Mouse (Mus musculus) right cerebral cortex, postnatal 25 days (tissue): ENCODE measurements around the gene Lpar3.

Source experiments
- DNase-seq: peaks from one replicate; pipeline ENCODE4 v3.0.0; 2022

Gene Lpar3

DNA sequence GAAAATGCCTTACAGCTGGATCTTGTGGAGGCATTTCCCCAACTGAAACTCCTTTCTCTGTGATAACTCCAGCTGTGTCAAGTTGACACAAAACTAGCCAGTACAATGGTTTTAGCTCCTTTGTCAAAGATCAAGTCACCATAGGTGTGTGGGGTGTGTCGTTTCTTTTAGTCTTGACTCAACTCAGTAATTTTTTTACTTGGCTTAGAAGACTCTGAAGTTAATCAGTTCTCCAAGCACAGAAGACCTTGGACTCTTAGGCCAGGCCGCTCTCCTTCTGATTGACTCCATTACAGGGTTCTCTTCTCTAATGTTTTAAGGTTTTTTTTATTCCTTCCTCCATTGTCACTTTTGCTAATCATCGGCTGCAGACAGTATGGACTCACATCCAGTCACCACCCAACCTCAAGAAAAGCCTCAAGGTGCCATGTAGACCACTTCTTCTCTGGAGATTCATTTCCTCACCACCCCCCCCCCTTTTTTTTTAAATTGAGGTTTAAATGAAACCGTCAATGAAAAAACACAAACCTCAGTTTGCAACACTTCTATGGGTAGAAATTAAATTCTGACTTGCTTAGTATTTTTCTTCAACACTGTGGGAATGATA is 9.5 kb upstream of the Lpar3 start:
- no peak for DNase-seq

DNA sequence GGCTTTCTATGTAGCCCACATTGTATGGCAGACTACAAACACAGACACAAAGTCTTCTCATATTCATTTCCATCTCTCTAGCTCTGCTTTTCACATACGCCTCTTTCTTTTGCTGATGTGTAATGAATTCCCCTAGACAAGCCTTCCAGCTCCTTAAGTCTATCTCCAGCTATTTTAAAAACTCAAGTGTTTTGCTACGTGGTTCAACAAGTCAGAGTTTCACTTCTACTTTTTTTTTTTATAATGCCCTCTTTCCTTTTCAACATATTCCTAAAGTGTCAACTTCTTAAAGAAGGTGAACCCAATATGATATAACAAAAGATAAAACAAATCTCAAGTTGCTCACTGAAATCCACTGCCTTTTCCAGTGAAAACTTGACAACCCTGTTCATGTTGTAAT is 8.8 kb upstream of the Lpar3 start:
- DNase-seq: no peak

DNA sequence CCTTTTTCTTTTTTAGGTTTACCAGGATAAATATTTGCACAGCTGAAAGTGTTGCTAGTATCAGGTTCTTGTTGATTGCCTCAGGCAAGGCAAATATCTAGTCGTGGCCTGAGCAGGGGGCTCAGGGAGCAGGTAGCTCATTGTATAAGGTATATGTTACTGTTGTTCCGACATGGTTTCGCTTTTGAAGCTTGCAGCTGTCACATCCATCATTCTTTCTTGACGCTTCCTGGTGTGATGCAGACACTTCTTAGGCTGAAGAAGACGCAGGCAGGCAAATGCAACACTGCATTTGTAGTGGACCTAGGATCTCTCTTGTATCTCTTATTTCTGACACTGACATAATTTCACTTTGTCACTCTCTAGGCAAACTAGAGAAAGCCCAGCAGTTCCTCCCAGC is 7.4 kb upstream of the Lpar3 start:
- no peak for DNase-seq

DNA sequence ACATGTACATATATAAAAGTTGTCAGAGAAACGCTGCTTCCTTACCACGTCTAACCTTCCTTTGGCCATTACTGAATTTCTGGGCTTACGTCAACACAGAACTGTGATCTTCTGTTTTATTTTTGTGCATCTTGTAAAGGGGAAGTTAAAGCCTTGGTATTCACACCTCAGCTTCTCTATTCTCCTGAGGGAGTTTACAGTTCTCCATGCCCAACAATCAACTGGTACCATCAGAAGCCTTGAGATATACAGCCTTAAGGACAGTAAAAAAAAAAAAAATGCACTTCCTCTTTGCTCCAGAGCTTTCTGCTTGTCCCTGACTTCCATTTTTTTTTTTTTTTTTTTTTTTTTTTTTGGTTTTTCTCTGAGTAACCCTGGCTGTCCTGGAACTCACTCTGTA is 4.2 kb upstream of the Lpar3 start:
- DNase-seq: no peak

DNA sequence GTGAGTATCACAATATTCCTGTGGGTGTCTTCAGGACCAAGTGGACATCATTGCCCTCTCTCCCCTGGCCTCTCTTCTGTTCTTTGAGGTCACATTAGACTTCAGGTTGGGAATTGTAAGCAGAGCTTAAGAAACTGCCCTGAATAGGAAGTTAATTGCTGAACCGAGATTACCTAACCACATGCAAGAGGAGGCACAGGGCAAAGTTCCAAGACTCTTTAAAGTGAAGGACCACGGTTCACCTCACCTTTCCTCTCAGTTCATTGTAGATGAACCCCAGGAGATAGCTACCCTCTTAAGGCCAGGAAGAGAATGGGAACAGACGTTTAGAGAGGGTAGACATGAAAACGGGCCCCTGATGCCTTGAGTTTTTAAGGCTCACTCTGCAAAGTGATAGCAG is 3.5 kb downstream of the Lpar3 start:
- no peak for DNase-seq

DNA sequence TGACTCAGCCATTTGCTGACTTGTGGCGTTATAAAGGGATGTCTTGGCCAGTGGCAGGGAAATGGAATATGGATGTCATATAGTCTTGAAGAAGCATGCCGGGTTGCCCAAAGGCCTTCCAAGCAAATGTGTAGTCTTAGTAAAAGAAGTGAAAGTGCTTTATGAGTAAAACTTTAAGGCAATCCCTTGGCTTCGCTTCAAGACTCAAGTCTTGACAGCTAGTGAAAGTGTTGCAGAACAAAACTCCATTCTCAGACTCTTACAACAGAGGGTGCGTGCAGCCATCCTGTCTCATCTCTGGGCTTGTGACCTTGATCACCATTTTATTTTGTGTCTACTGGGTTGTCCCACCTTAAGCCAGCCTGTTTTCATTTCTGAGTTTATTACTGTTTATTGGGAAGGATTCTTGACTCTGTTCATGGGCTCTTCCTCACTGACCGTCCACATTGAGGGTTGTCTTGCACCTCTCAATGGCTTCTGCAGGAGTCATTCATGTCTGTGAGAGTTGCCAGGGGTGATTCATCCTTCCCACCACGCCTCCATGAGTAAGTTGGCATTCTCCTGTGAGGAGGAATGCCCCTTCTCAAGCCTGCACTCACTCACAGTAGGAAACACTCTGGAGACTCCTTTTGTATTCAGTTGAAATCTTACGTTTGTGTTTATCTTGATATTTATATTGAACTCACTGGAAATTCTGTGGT is 4.4 kb downstream of the Lpar3 start:
- no peak for DNase-seq

DNA sequence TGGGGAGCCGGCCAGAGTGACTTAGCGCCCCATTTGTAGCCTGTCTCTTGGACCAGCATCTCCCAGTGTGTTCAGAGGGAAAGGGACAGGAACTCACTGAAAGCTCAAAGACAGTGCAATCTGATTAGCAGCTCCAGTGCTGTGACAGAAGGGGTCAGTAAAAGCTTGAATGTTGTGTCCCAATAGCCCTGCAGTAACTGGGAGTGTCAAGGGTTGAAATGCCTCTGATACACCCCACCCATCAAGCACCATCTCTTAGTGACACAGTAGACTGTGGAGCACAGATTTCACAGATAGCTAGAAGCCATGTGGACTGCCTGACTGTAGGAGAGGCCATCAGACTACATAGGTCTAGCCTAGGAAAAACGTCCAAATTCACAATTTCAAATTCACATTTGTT is 6.7 kb downstream of the Lpar3 start:
- DNase-seq: no peak

DNA sequence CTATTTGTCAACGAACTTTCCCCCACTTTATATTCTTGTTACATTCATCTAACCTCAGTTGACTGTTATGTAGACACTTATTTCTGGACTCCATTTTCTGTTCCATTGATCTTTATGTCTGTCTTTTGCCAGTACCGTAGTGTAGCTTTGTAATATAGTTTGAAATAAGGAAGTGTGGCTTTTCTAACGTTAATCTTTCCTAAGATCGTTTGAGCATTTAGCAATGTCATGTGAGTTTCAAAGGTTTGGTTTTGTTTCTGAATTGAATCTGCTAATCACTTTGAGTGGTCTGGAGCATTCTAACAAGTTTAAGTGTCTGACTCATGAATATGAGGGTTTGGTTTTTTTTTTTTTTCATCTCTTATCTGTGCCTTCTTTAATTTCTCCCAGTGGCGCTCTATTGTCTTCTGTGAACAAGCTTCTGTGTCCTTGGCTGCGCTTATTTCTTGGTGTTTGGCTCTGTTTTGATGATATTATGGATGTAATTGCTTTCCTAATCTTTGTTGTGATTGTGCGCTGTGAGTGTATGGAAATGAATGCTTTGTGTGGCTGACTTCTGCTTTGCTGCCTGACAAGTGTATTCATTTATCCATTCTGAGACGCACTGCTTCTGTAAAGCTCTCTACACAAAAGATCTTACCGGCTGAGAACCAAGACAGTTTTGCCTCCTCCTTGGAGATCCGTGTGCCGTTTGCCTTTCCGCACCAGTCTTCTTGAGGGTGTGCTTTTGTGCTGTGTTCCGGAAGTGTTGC is 8.0 kb downstream of the Lpar3 start:
- DNase-seq: no peak

DNA sequence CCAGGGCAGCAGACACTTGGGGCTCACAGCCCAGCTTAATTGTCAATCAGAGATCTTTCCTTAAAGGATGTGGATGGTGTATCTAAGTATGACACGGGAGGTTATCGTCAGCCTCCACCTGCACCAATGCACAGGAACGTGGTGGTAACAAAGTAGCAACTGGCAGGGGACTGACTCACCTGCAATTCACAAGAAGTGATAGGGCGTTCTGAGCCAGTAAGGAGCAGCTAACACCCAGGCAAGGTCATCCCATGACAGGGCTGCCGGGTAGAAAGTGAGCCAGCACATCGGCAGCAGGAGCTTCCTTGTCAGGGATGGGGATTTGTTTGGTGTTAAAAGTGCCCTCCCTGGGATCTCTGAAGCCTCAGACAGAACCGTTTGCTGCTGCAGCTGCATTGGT is 11.9 kb downstream of the Lpar3 start:
- no peak for DNase-seq

DNA sequence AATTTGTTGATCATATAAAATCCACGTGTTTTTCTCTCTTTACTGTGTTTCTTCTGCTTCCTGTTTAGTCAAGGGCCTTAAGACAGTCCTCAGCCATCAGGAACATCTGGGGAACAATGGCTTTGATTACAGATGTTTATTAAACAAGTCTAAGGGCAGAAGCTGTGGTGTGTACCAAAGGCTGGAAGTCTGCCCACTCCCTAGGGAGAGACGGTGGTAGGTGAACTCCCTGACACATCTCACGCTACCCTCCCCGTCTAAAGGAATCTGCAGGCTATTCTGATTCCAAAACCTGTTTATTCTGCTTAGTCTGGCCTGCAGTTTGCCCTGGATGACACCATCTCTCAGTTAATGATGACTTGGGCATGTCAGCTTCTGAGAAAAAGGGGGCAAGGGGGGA is 13.0 kb downstream of the Lpar3 start:
- DNase-seq: no peak

DNA sequence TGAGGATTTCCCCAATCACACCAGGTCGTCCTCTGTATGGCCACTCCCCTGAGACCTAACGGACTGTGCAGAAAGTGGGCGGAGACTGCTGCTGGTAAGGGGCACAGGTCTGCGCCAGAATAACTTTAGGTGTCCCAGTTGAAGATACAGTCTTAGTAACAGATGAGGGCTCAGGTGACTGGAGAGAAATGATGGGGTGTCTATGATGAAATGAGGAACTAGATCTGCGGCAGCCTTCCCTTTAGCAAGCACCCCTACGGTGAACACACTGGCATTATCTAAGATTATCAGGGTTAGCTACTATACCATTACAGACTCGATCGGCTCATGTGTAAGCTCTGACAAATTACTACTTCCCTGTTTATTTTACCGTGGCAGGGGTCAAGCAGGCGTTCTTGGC is 13.8 kb downstream of the Lpar3 start:
- no peak for DNase-seq

DNA sequence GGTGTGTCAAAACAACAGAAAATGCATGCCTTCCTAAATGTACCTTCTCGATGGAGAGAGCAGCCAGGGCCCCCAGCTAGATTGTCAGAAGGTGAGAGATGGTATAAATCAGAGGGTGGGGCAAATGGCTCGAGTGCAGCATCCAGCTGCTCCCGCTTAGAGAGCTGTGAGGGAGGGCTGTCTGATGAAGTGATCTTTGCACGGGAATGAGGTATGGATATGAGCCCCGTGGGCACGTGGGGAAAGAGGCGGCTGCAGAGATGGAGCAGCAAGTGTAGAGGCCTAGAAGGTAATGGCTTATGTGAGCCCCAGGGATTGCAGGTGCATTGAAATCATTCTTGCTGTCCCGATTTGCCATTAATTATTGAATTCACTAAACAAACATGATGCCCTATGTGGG is 15.5 kb downstream of the Lpar3 start:
- DNase-seq: no peak

DNA sequence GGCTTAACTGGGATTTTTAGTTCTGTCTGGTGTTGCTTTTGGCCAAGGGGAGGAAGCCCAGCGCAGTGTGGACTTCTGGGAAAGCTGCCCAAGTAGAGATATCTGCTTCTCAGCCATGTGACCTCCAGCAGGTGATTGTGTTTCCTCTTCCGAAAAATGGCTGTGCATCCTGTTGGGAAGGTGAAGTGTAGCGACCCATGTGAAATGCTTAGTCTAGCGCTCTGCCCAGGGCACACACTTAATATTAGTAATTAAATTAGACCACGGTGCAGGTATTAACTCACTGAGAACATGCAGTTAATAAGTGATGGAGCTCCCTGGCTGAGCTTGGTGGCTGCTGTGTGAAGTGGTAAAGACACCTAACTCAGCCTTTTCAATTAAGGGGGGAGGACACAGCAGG is 16.9 kb downstream of the Lpar3 start:
- DNase-seq: no peak

DNA sequence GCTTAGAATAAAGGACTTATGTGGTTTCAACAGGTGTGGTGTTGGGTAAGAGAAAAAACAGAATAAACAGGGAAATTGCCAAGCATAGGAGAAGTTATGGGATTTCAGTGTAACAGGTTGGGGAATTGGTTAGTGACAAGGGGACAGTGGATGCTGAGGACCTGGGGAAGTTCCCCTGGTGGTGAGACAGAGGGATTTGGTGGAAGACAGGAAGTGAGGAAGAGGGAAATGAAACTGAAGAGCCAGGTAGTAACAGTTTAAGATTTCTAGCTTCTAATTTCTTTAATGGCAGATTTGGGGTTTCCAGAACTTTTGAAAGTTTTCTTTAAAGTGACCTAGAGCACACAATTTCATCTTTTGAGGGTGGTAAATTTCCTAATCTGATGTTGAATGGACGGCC is 23.9 kb downstream of the Lpar3 start:
- no peak for DNase-seq

DNA sequence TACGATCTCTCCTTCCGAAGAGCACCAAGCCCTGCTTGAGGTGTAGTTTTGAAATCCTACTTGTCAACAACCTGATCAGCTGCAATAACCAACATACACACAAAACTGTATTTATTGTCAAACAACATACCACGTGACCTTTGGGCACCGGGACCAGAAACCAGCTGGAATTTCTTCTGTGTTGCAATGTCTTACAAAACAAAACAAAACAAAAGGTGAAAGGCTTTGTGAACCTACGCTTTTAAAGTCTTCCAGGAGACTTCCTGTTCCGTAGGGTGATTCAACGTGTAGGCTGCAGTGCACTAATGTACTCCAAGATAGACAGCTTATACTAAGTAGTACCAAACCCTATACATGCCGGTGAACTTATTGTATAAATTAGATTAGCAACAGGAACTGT is 25.8 kb downstream of the Lpar3 start:
- DNase-seq: no peak

DNA sequence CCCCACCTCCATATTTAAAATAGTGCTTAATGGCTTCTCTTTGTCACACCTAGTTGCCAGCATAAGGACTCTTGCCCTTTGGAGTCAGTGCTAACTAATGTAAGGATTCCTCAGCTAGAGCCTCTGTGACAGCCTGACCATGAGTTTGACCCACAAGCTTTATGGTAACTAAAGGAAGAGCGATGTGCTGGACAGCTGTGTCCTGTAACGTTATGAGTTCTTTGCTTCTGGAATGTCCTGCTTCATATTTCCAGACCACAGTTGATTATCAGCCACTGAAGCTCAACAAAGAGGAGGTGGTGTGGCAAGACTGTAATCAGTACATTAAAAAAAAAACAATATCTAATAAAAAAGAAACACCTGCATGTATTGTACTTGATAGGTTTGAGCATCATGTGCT is 26.2 kb downstream of the Lpar3 start:
- no peak for DNase-seq

DNA sequence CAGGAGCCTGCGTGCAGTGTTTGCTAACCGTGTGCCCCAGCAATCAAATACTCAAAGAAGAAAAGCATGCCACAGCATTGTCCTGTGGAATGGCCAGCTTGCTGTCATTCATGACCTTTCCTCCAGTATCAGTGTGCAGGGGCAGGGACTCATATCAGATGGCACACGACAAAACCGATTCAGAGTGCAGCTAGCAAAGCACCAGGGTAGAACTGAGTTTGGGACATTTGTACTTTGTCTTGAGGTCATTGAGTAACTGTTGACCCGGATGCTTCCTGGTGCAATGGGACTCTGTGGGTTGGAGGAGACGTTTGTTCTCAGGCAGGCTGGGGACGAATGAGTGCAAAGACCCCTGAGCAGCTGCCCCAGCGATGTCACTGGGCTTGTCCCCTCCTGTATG is 29.1 kb downstream of the Lpar3 start:
- DNase-seq: no peak

DNA sequence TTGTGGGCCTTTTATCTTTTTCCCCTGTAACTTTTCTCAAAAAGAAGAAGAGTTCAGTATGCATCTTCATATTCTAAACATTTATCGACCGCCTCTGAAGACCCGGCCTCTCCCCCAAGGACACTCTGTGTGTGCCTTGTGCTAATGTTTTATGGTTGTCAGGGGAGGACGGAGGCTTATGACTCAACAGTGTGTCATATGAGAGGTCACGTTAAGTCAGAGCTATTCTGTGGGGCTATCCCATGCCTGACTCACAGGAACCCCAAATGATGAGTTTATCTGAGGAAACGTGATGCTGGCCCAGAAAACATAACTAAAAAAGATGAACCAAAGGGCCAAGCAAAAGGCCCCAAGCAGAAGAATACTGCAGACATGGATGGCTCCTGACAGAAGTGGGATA is 31.0 kb downstream of the Lpar3 start:
- no peak for DNase-seq

DNA sequence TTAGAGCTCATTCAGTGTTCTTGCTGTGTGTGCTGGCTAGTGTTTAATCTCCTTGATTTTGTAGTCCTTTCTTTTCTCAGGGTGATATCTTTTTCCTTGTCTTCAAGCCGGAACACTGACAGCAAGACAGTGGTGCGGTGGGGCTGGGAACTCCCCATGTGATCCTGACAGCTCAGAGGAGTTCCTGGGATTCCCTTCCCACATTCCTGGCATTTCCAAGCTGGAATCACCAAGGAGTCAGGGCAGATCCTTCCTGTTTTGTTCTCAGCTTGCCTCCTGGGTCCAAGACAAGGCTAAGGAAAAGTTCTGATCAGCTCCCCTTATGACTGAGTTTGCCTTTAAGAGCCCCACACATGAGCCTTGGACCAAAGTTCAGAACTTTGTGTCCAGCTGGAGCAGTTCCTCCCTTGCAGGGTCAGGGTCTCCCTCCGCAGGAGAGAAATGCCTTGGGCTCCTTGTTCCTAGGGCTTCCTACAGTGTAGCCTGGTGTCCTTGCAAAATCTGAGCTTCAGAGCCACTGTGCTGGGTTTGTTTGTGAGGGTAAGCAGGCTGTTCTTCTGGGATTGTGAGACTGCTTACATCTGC is 33.1 kb downstream of the Lpar3 start:
- no peak for DNase-seq

DNA sequence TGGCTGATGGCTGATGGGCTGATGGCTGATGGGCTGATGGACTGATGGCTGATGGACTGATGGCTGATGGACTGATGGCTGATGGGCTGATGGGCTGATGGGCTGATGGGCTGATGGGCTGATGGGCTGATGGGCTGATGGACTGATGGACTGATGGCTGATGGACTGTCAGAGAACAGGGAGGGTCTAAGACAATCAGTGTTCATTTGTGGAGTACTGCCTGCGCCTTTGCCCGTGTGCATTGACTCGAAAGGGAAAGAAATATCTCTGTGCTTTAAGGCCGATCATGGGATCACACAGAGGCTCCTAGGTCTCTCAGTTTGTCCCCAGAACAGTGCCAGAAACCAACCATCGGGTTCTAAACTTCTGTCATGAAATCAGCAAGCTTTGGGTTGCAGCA is 34.4 kb downstream of the Lpar3 start:
- DNase-seq: no peak

DNA sequence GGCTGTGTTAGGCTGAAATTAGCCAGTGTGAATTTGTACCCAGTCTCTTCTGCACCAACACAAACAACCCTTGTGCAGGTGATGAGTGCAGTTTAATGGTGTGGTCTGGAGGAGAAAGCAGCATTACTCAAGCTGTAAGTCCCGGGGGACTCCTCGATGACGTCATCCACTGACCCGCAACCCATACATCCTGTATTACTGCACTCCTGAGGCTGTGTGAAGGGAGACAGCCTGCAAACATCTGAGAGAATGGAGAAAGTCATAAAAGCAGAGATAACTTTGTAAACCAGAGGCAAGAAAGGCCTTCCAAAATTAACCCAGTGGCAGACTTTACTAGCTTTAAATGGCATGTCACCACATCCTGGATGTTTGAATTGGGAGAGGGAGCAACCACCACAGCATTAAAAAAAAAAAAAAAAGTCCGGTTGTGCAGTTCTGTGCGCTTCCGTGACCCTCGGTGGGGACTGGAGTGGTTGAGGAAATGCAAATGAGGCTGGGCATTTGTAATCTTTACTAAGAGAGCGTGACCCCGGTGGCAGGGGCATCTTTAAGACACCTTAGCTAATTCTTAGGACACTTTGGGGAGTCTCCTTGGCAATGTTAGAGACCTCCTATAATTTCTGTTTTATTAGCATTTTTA is 36.8 kb downstream of the Lpar3 start:
- no peak for DNase-seq

DNA sequence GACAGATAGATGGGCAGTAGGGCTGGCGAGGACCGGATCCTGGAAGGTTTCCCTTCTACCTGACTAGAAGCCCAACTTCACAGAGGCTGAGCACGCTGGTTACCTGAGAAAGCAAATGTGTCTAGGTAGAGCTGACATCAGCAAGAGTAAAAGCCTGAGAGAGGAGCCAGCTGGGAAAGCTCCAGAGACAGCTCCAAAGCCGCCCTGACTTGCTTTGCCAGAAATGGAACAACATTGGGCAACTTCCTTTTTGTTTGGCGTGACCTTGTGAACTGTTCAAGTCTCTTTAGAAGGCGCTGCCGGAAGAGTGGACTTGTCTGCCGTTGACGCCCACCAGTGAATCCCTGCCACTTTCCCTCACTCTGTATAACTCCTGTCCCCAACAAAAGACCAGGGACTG is 39.4 kb downstream of the Lpar3 start:
- DNase-seq: no peak

DNA sequence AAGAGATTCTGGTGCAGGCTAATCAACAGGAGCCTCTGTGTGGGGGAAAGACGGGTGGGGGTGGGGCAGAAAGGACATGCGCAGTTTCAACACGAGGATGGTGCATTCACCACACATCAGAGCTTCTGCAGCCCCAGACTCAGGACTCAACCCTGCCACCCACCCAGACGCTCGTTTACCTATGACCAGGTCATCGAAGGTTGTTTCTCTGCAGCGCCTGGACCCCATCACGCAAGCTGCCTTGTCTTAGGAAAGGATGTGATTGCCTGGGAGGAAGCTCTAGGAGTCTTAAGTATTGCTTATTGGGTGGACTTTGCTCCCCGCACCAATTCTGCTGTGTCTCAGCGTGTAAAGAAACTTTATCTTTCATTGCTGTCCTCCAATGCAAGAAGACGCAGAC is 40.1 kb downstream of the Lpar3 start:
- no peak for DNase-seq

DNA sequence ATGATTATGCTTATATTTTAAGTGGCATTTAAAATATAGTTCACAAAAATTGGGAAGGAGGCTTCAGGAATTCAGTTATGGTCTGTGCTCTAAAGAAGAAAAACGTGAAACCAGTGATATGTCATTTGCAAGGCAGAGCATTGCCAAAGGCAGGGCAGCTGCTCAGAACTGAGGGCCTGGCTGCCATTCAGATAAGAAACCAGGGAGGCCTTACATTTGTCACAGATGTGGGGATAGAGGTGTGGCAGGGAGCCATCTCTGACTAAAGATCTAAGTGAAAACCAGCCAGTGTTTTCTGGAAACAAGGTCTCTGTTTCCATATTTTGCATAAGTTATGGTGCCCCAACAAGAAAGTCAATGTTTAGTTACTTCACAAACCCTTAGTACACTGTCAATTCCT is 41.8 kb downstream of the Lpar3 start:
- no peak for DNase-seq
